Mouse (Mus musculus) lung, embryonic 14.5 days (tissue): Measurements from ENCODE around the gene Gm12184. TPM values are rescaled to one million over a fixed set of nuclear protein-coding genes. Genes with fewer than 3 reads are reported as not detected.

Experiments
- ATAC-seq: fragments of 200-750 bp; cut with Nextera tagmentation; 2 replicates; pipeline ENCODE4 v1.8.0; 2017; ENCODE audit warnings: mild to moderate bottlenecking, moderate TSS enrichment, moderate library complexity; ENCODE audit not compliant: insufficient read depth
- DNase-seq: peaks from one replicate; pipeline ENCODE4 v3.0.0-alpha.2; 2015
- H3K27ac ChIP-seq: fragments of 300-500 bp; sonication (generic); 2 replicates; pipeline ENCODE4 v1.5.1; 2014; ENCODE audit warnings: low read depth, mild to moderate bottlenecking, moderate library complexity
- H3K27me3 ChIP-seq: fragments of 300-500 bp; sonication (generic); 2 replicates; pipeline ENCODE4 v1.6.1; 2014; ENCODE audit warnings: low read length, control low read depth; ENCODE audit not compliant: insufficient read depth
- H3K36me3 ChIP-seq: fragments of 300-500 bp; sonication (generic); 2 replicates; pipeline ENCODE4 v1.6.1; 2014; ENCODE audit warnings: control low read depth; ENCODE audit not compliant: insufficient read depth
- H3K4me1 ChIP-seq: fragments of 300-500 bp; sonication (generic); 2 replicates; pipeline ENCODE4 v1.6.1; 2014; ENCODE audit warnings: antibody characterized with exemption, control low read depth; ENCODE audit not compliant: insufficient read depth
- H3K4me2 ChIP-seq: fragments of 300-500 bp; sonication (generic); 2 replicates; pipeline ENCODE4 v1.6.1; 2014; ENCODE audit warnings: mild to moderate bottlenecking
- H3K4me3 ChIP-seq: fragments of 300-500 bp; sonication (generic); 2 replicates; pipeline ENCODE4 v1.5.1; 2014; ENCODE audit warnings: low read depth, low read length
- H3K9ac ChIP-seq: fragments of 300-500 bp; sonication (generic); 2 replicates; pipeline ENCODE4 v1.6.1; 2014
- H3K9me3 ChIP-seq: fragments of 300-500 bp; sonication (generic); 2 replicates; pipeline ENCODE4 v1.6.1; 2016; ENCODE audit warnings: low read depth, low read length, control low read depth
- CTCF ChIP-seq: IDR thresholded peaks from 2 replicates; pipeline ENCODE4 v1.5.1; 2016; ENCODE audit warnings: antibody characterized with exemption, low read depth
- WGBS: fragments of 180-500 bp; shearing (Covaris S2); extraction: QIAGEN DNeasy Blood & Tissue Kit; methylation state at CpG from one replicate; pipeline ENCODE4 v1.1.7; 2014; 5-methylcytosine and 5-hydroxymethylcytosine counted together
- polyA plus RNA-seq: library from polyadenylated mRNA; unstranded; fragments of >200 nt; fragmentation: Nextera tagmentation; extraction: Ambion mirVana; gene quantifications from 2 replicates; pipeline ENCODE4 v1.2.1, GENCODE M21; 2014

Gene Gm12184
- polyA plus RNA-seq, 1 experiment from 2014 or later = 11.8 TPM

DNA sequence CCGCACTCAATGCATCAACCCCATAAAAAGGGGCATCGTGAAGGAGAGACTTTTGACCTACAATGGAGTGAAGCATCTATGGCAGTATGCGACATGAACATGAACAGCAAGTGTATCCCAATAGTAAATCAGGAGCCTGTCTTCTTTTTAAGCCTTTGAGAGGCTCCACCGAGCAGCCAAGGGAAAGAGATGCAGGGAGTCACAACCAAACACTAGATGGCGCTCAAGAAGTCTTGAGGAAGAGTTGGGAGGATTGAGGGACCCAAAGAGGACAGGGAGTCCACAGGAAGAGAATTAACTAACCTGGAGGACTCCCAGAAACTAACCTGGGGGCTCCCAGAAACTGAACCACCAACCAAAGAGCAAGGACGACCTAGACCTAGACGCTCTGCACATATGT lies 47.0 kb downstream of the Gm12184 start:
- 37% methylated on average over 7 of the region's 7 CpGs for WGBS
- TF ChIP-seq CTCF = peak; percentile 41
- DNase-seq (peak; percentile 63), ATAC-seq (no peak)
- Histone ChIP-seq H3K27me3 (no peaks in the 10 kb centered on the region), H3K4me2 (no peak overlapping the region), H3K9ac (no peak overlapping the region), H3K36me3 (no peaks in the 10 kb centered on the region), H3K9me3 (no peaks in the 10 kb centered on the region), H3K4me1 (no peaks in the 10 kb centered on the region), H3K27ac (no peak overlapping the region), H3K4me3 (no peak overlapping the region)

- Histone ChIP-seq H3K27me3 (no peaks in the 10 kb centered on the region), H3K4me3 (no peak overlapping the region), H3K4me2 (no peak overlapping the region), H3K27ac (no peak overlapping the region), H3K9me3 (no peaks in the 10 kb centered on the region), H3K4me1 (no peaks in the 10 kb centered on the region), H3K9ac (no peak overlapping the region), H3K36me3 (no peaks in the 10 kb centered on the region)
- no peak for TF ChIP-seq CTCF
- 77% methylated on average over 9 of the region's 9 CpGs for WGBS
- ATAC-seq = no peak
- no peak for DNase-seq
These were observed 49.2 kb downstream of the Gm12184 start for GRCm38 (mm10) chr11:48777303-48777702.

- ATAC-seq (no peak; the same call in 1 of the 2 replicates), DNase-seq (no peak)
- WGBS = 44% methylated on average over 9 of the region's 9 CpGs
- H3K4me1 ChIP-seq = no peaks in the 10 kb centered on the region
- H3K36me3 ChIP-seq = no peaks in the 10 kb centered on the region
- no peaks in the 10 kb centered on the region for H3K27me3 ChIP-seq
- H3K9ac ChIP-seq = no peak overlapping the region
- no peak overlapping the region for H3K4me3 ChIP-seq
- peak; percentile 37; the same call in 1 of the 2 replicates for TF ChIP-seq CTCF
- no peaks in the 10 kb centered on the region for H3K9me3 ChIP-seq
- H3K27ac ChIP-seq = no peak overlapping the region
- no peak overlapping the region for H3K4me2 ChIP-seq
These were observed 49.8 kb downstream of the Gm12184 start for GRCm38 (mm10) chr11:48776664-48777063.

DNA sequence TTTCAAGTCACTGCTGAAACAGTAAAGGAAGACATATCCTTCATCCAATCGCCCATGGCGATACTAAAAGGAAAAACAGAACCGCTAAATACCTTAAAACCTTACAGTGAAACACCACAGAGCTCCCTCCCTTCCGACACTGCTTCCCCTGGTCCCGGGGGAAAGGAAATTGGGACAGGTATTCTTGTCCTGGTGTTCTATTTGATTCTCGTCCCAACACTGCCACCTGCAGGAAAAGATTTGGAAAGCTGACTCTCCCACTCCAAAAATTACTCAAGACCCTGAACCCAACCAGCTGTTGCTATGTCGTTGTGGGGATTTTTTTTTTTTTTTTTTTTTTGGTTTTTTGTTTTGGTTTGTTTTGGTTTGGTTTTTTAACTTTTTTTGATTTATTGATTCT lies 51.0 kb downstream of the Gm12184 start:
- Histone ChIP-seq H3K36me3 (no peaks in the 10 kb centered on the region), H3K27me3 (no peaks in the 10 kb centered on the region), H3K4me2 (0 out of 2 replicates have a peak overlapping the region, but pooled peaks have one; percentile 23), H3K9me3 (no peaks in the 10 kb centered on the region), H3K4me3 (no peak overlapping the region), H3K9ac (no peak overlapping the region), H3K27ac (no peak overlapping the region), H3K4me1 (no peaks in the 10 kb centered on the region)
- under 1% methylated on average over 7 of the region's 7 CpGs for WGBS
- DNase-seq = peak; percentile 91
- ATAC-seq = peak; percentile 15; the same call in 1 of the 2 replicates
- peak; percentile 69 for TF ChIP-seq CTCF

Other genes starting within 250 kb of the Gm12184 start
- 935 and 940 TPM in 2 replicates for gene Rack1, start 26.3 kb downstream of the Gm12184 start, polyA plus RNA-seq
- 4.5 and 4.6 TPM in 2 replicates for gene Trim41, start 9.3 kb downstream of the Gm12184 start, polyA plus RNA-seq
- 0.55 and 1.4 TPM in 2 replicates for gene Trim7, start 515 bp downstream of the Gm12184 start, polyA plus RNA-seq
- 6.7 and 7.6 TPM in 2 replicates for gene Irgm1, start 45.0 kb upstream of the Gm12184 start, polyA plus RNA-seq
- 0.17 and 0.20 TPM in 2 replicates for gene Gm5431, start 75.6 kb upstream of the Gm12184 start, polyA plus RNA-seq
- gene Psme2b, start 119.5 kb upstream of the Gm12184 start, polyA plus RNA-seq = 2.3 TPM in 2 replicates
- gene Olfr56, start 152.2 kb upstream of the Gm12184 start, polyA plus RNA-seq = not detected in 2 replicates
- 0.72 and 1.0 TPM in 2 replicates for gene 9930111J21Rik1, start 152.7 kb upstream of the Gm12184 start, polyA plus RNA-seq
- gene Gm12185, start 165.6 kb upstream of the Gm12184 start, polyA plus RNA-seq = not detected in 2 replicates
- 0.28 TPM in 1 of 2 replicates, not detected in the other for gene Tgtp1, start 167.5 kb upstream of the Gm12184 start, polyA plus RNA-seq
- gene 9930111J21Rik2, start 224.6 kb upstream of the Gm12184 start, polyA plus RNA-seq = 0.38 and 0.79 TPM in 2 replicates
- gene Tgtp2, start 237.6 kb upstream of the Gm12184 start, polyA plus RNA-seq = 0.09 and 0.16 TPM in 2 replicates
- gene Ifi47, start 249.9 kb upstream of the Gm12184 start, polyA plus RNA-seq = 1.2 and 1.8 TPM in 2 replicates